Mouse (Mus musculus) kidney, postnatal 0 days (tissue): ENCODE results near the gene Zfhx3. TPM values are rescaled to one million over a fixed set of nuclear protein-coding genes. Genes with fewer than 3 reads are reported as not detected.
A peak's percentile ranks its signal among the peaks of the same experiment; 100 is the strongest.

Experiments
- ATAC-seq: fragments of 200-750 bp; cut with Nextera tagmentation; replicated peaks from 2 replicates; pipeline ENCODE4 v1.8.0; 2017; ENCODE audit warnings: low read depth, moderate number of reproducible peaks, moderate TSS enrichment, moderate library complexity; ENCODE audit not compliant: low FRiP score
- DNase-seq: peaks from one replicate; pipeline ENCODE4 v3.0.0-alpha.2; 2016; ENCODE audit warnings: low spot score
- H3K27ac ChIP-seq: fragments of 300-500 bp; sonication (generic); 2 replicates; pipeline ENCODE4 v1.5.1; 2014; ENCODE audit warnings: mild to moderate bottlenecking
- H3K27me3 ChIP-seq: fragments of 300-500 bp; sonication (generic); 2 replicates; pipeline ENCODE4 v1.6.1; 2014; ENCODE audit warnings: low read length, mixed read lengths; ENCODE audit not compliant: insufficient read depth
- H3K36me3 ChIP-seq: fragments of 300-500 bp; sonication (generic); 2 replicates; pipeline ENCODE4 v1.6.1; 2014; ENCODE audit warnings: low read length, mixed read lengths; ENCODE audit not compliant: insufficient read depth
- H3K4me1 ChIP-seq: fragments of 300-500 bp; sonication (generic); replicated peaks from 2 replicates; pipeline ENCODE4 v1.6.1; 2014; ENCODE audit warnings: antibody characterized with exemption, low read length, mixed read lengths; ENCODE audit not compliant: insufficient read depth
- H3K4me2 ChIP-seq: fragments of 300-500 bp; sonication (generic); 2 replicates; pipeline ENCODE4 v1.6.1; 2014; ENCODE audit warnings: mild to moderate bottlenecking, low read length, moderate library complexity, mixed read lengths
- H3K4me3 ChIP-seq: fragments of 300-500 bp; sonication (generic); replicated peaks from 2 replicates; pipeline ENCODE4 v1.5.1; 2014; ENCODE audit warnings: low read depth, low read length
- H3K9ac ChIP-seq: fragments of 300-500 bp; sonication (generic); 2 replicates; pipeline ENCODE4 v1.6.1; 2014; ENCODE audit warnings: low read depth, low read length
- H3K9me3 ChIP-seq: fragments of 300-500 bp; sonication (generic); replicated peaks from 2 replicates; pipeline ENCODE4 v1.6.1; 2016; ENCODE audit warnings: low read length, inconsistent platforms, mixed read lengths
- CTCF ChIP-seq: IDR thresholded peaks from 2 replicates; pipeline ENCODE4 v1.5.1; 2016; ENCODE audit warnings: antibody characterized with exemption, low read depth, mild to moderate bottlenecking, moderate library complexity
- WGBS: fragments of 180-500 bp; shearing (Covaris S2); extraction: QIAGEN DNeasy Blood & Tissue Kit; methylation state at CpG from one replicate; pipeline ENCODE4 v1.1.7; 2014; 5-methylcytosine and 5-hydroxymethylcytosine counted together
- polyA plus RNA-seq: library from polyadenylated mRNA; unstranded; fragments of >200 nt; fragmentation: Nextera tagmentation; extraction: Ambion mirVana; gene quantifications from 2 replicates; pipeline ENCODE4 v1.2.1, GENCODE M21; 2015

Gene Zfhx3
- polyA plus RNA-seq, 1 experiment from 2014 or later, result 5.0 TPM

- H3K9ac ChIP-seq, result no peak overlapping the region
- H3K4me1 ChIP-seq, result no peaks in the 10 kb centered on the region
- H3K4me3 ChIP-seq, result no peak overlapping the region
- H3K36me3 ChIP-seq, result no peaks in the 10 kb centered on the region
- ATAC-seq (no peak), DNase-seq (no peak)
- no peaks in the 10 kb centered on the region for H3K27me3 ChIP-seq
- WGBS, result 84% methylated on average over 4 of the region's 4 CpGs
- no peak for TF ChIP-seq CTCF
- no peak overlapping the region for H3K4me2 ChIP-seq
- no peaks in the 10 kb centered on the region for H3K9me3 ChIP-seq
- no peak overlapping the region for H3K27ac ChIP-seq
Measured at GRCm38 (mm10) chr8:108070438-108070837, 128.0 kb downstream of the Zfhx3 start.

- 40% methylated on average over 2 of the region's 2 CpGs for whole genome bisulfite sequencing
- H3K27ac ChIP-seq, result no peak overlapping the region
- no peaks in the 10 kb centered on the region for H3K9me3 ChIP-seq
- no peak overlapping the region for H3K4me2 ChIP-seq
- no peaks in the 10 kb centered on the region for H3K27me3 ChIP-seq
- H3K36me3 ChIP-seq, result no peaks in the 10 kb centered on the region
- no peaks in the 10 kb centered on the region for H3K4me1 ChIP-seq
- H3K4me3 ChIP-seq, result no peak overlapping the region
- ATAC-seq, result no peak
- TF ChIP-seq CTCF, result no peak
- DNase-seq, result peak; percentile 32
- no peak overlapping the region for H3K9ac ChIP-seq
Measured at GRCm38 (mm10) chr8:108072126-108072746, 129.8 kb downstream of the Zfhx3 start.

- ATAC-seq, result no peak
Measured at GRCm38 (mm10) chr8:108072853-108073252, 130.4 kb downstream of the Zfhx3 start.

GRCm38 (mm10) chr8:108075176-108075575 lies 132.7 kb downstream of the Zfhx3 start:
- Histone ChIP-seq H3K9me3 (no peaks in the 10 kb centered on the region), H3K27ac (no peak overlapping the region), H3K27me3 (no peaks in the 10 kb centered on the region), H3K9ac (no peak overlapping the region), H3K4me2 (no peak overlapping the region), H3K4me3 (no peak overlapping the region), H3K36me3 (no peaks in the 10 kb centered on the region), H3K4me1 (no peaks in the 10 kb centered on the region)
- no peak for TF ChIP-seq CTCF
- no peak for ATAC-seq
- no peak for DNase-seq
- 62% methylated on average over 5 of the region's 5 CpGs for WGBS

More at GRCm38 (mm10) chr8:108072853-108073252, 130.4 kb downstream of the Zfhx3 start:
- H3K4me3 ChIP-seq, result no peak overlapping the region
- no peaks in the 10 kb centered on the region for H3K36me3 ChIP-seq
- no peak overlapping the region for H3K4me2 ChIP-seq
- DNase-seq, result no peak
- WGBS, result 94% methylated on average over 5 of the region's 5 CpGs
- no peaks in the 10 kb centered on the region for H3K9me3 ChIP-seq
- no peaks in the 10 kb centered on the region for H3K27me3 ChIP-seq
- no peaks in the 10 kb centered on the region for H3K4me1 ChIP-seq
- no peak for TF ChIP-seq CTCF
- H3K27ac ChIP-seq, result no peak overlapping the region
- no peak overlapping the region for H3K9ac ChIP-seq

GRCm38 (mm10) chr8:108078726-108079125 lies 136.3 kb downstream of the Zfhx3 start:
- Histone ChIP-seq H3K27ac (no peak overlapping the region), H3K4me3 (no peak overlapping the region), H3K9ac (no peak overlapping the region), H3K4me1 (no peaks in the 10 kb centered on the region), H3K36me3 (no peaks in the 10 kb centered on the region), H3K4me2 (no peak overlapping the region), H3K27me3 (no peaks in the 10 kb centered on the region), H3K9me3 (no peaks in the 10 kb centered on the region)
- no peak for TF ChIP-seq CTCF
- ATAC-seq (no peak), DNase-seq (peak; percentile 27)
- 75% methylated on average over 4 of the region's 4 CpGs for WGBS

GRCm38 (mm10) chr8:108086913-108087312 lies 144.5 kb downstream of the Zfhx3 start:
- no peak overlapping the region for H3K9ac ChIP-seq
- no peak overlapping the region for H3K4me3 ChIP-seq
- no peak for ATAC-seq
- H3K4me2 ChIP-seq, result no peak overlapping the region
- no peak overlapping the region for H3K27ac ChIP-seq
- no peaks in the 10 kb centered on the region for H3K27me3 ChIP-seq
- WGBS, result 68% methylated on average over 4 of the region's 4 CpGs
- TF ChIP-seq CTCF, result peak; percentile 31; the same call in 1 of the 2 replicates
- no peaks in the 10 kb centered on the region for H3K36me3 ChIP-seq
- H3K4me1 ChIP-seq, result no peaks in the 10 kb centered on the region
- H3K9me3 ChIP-seq, result no peaks in the 10 kb centered on the region
- no peak for DNase-seq

GRCm38 (mm10) chr8:108089632-108090031 lies 147.2 kb downstream of the Zfhx3 start:
- no peak overlapping the region for H3K4me2 ChIP-seq
- no peaks in the 10 kb centered on the region for H3K4me1 ChIP-seq
- no peak overlapping the region for H3K4me3 ChIP-seq
- H3K27ac ChIP-seq, result no peak overlapping the region
- ATAC-seq (no peak), DNase-seq (no peak)
- 82% methylated on average over 5 of the region's 5 CpGs for WGBS
- no peak for TF ChIP-seq CTCF
- H3K9ac ChIP-seq, result no peak overlapping the region
- H3K36me3 ChIP-seq, result no peaks in the 10 kb centered on the region
- no peaks in the 10 kb centered on the region for H3K9me3 ChIP-seq
- H3K27me3 ChIP-seq, result no peaks in the 10 kb centered on the region
